Mouse (Mus musculus): ENCODE results near the gene Fcho1. TPM values are rescaled to one million over a fixed set of nuclear protein-coding genes. Genes with fewer than 3 reads are reported as not detected.
A peak's percentile ranks its signal among the peaks of the same experiment; 100 is the strongest.
"Not testable (repeated sequence)": the region's sequence is repeated elsewhere in the genome, so short reads cannot be mapped to it uniquely, and the experiment has no call there.

Fcho1 gene
- total RNA-seq, 2 experiments from 2014 or later, result 0.50 to 3.2 TPM

- no peak for DNase-seq
Observed at GRCm38 (mm10) chr8:71718252-71718651, 7.3 kb downstream of the Fcho1 start.

DNA sequence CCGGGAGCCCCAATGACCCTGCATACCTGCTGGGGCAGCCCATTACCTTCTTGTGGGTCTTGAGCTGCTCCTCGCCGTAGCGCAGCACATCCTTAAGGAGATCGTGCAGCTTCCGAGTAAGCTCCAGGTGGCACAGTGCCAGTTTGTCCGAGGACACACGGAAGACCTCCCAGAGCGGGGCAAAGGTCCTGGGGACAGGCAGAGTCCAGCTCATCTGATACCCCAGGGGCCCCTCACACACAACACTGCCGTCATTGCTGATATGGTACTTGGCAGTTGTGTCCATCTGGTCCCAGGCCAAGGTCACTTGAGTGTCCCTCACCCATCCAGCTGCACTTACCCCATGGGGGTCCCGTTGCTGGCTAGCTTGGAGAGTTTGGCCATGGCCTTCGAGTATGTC lies 8.4 kb downstream of the Fcho1 start:
- DNase-seq, result no peak

GRCm38 (mm10) chr8:71716561-71717053 lies 8.9 kb downstream of the Fcho1 start:
- no peak for DNase-seq

- no peak for DNase-seq
Observed at GRCm38 (mm10) chr8:71715531-71715930, 10.0 kb downstream of the Fcho1 start.

- no peak for DNase-seq
Observed at GRCm38 (mm10) chr8:71711574-71711973, 13.9 kb downstream of the Fcho1 start.

DNA sequence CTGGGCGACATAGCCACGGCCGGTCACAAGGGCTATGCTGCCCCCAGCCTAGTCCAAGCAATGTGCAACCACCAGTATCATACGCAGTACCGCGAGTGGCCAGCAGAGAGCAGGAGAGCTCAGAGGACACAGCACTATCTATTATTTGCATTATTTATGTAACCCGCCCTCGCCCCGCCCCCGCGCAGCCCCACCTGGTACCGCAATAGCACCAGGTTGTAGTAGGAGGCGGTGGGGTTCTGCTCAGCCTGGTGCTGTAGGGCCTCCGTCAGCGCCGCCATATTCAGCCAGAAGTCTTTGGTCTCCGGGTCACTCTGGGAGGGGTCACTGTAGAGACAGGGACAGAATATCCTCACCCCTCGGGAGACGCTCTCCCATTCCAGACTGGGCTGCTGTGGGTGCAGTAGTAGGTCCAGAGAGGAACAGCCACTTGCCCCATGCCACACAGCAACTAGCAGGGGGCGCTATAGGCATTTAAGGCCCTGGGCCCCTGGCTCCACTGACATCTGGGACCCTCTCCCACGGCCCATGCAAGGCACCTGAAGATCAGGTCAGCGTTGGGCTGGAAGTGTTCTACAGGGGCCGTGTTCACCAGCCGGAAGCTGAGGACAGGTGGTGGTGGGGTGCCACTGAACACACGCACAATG lies 15.6 kb downstream of the Fcho1 start:
- DNase-seq, result peak; percentile 80 to 84

GRCm38 (mm10) chr8:71709134-71709799 lies 16.2 kb downstream of the Fcho1 start:
- no peak for DNase-seq

GRCm38 (mm10) chr8:71707874-71708273 lies 17.6 kb downstream of the Fcho1 start:
- DNase-seq, result peak; percentile 53 to 65

- DNase-seq, result not testable (repeated sequence)
Observed at GRCm38 (mm10) chr8:71703400-71703799, 22.1 kb downstream of the Fcho1 start.

DNA sequence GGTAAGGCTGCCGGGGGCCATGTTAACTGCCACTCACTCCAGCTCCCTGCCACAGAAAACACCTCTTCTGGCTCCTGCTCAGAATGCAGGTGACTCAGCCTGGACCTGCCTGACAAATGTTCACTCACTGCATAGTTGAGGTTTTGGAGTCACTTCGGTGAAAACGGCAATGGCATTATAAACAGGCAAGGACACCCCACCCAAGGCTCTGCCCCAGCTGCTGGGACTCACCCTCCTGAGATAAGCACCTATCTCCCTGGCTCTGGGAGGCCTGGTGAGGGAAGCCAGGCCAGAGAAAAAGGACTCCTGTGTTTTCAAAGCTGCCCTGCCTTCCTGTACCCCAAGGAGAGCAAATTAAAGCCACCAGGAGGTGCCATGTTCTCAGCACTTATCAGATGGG lies 22.6 kb downstream of the Fcho1 start:
- no peak for DNase-seq

DNA sequence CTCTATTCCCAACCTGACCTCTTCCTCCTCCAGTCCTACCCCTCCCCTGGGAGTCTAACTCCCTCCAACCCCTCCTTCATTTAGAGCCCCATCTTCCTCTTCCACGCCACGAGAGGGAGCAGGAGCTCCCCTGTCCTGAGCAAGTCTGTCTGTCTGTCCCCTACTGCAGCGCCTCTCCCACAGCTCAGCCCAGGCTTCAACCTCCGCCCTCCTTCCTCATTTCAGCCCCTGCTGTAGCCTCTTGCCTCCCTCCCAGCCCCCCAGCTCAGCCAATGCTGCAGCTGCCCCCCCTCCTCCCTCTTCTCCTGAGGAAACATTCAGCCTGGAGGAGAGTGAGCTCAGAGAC lies 23.5 kb downstream of the Fcho1 start:
- no peak for DNase-seq

- no peak for DNase-seq
Observed at GRCm38 (mm10) chr8:71701414-71702086, 24.0 kb downstream of the Fcho1 start, which contains the start of gene B3gnt3. Gene B3gnt3 (minus strand): TSS chr8:71701789.

DNA sequence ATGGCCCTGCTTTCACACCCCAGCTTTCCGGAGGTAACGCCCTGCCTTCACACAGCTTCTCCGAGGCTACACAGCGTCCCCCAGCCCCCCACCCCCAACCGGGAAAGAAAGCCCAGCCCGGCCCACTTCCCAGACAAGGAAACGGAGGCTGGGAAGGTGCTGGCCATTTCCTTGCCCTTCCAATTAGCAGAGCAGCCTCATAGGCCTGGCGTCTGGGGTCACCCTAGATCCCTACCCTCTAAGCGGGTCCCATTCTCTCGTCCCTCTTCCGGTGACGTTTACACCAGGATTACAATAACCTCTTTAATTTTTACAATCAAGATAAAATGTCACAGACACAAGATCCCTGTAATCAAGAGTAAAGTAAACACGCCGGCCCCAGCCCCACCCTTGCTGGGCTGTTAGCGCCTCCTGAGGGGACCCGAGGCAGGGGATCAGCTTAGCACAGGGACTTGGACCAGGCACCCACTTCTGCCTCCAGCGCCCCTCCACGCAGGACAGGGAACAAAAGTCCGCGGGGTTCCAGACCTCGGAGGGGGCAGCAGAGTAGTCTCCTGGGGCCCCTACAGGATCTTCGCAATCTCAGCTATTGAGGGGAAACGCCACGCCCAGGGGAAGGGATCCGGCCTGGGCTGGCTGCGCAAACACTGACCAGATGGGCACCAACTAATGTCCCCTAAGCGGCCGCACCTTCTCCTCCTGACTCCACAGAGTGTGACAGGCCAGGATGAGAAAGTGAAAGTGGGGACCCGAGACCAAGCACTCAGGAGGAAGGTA lies 24.8 kb downstream of the Fcho1 start:
- DNase-seq, result peak in 1 of 2 experiments; percentile 52

DNA sequence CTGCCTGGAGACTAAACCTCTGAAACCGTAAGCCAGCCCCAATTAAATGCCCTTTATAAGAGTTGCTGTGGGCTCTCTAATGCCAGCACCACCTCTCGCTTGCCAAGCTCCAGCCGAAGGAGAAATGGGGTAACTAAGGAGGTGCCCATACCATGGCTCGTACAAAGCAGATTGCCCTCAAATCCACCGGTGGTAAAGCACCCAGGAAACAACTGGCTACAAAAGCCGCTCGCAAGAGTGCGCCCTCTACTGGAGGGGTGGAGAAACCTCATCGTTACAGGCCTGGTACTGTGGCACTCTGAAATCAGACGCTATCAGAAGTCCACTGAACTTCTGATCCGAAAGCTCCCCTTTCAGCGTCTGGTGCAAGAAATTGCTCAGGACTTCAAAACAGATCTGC lies 30.1 kb downstream of the Fcho1 start:
- not testable (repeated sequence) for DNase-seq

DNA sequence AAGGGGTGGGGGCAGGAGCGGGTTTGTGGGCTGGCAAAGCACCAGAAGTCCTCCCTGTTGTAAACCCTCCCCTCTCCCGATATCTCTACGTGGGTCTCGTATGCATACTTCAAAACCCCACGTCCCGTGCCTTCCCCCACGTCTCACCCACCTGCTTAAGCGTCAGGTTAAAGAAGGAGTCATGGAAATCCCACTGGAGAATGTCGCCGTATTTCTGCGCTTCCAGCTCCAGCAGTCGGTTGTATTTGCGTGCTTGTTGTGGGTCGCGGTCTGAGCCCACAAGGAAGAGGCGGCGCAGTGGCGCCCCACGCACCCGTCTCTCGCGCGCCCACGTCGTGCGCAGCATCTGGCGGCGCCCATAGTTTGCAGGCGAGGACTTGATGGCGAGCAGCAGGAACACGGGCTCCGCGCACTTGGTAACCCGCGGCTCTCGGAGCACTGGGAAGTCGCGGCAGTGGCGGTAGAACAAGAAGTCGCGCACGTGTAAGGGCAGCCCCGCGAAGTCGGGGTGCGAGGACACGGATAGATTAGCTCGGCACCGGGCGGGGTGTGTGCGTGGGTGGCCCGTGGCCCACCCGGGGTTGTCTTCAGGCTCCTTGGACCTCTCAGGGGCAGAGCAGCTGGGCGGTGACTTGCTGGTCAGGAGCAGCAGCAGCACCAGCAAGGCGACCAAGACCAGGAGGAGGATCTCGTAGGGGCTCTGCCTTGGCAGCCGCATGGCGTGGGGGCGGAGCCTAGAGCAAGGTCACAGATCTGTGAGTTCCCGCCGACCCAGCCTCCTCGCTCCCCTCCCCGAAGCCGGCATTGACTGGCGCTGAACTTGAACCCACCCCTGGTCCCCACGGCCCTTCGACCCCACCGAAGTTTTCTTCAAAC lies 32.1 kb downstream of the Fcho1 start:
- DNase-seq, result no peak

DNA sequence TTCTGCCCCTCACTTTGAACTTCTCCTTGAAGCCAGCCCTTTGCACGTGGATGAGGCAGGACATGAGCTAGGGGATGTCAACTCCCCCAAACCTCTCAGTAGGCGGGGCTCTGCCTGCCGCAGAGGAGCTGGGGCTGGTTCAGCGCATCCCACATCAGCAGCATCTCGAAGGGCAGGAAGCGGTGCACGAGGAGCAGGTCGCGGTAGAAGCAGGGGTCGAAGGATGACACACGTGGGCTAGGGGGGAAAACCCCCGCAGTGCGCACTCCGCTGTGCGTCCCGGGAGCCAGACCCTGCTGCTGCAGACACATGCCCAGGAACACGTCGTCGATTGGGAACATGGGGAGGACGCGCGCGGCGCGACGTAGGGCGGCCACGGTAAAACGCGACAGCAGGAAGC lies 33.0 kb downstream of the Fcho1 start:
- no peak for DNase-seq

DNA sequence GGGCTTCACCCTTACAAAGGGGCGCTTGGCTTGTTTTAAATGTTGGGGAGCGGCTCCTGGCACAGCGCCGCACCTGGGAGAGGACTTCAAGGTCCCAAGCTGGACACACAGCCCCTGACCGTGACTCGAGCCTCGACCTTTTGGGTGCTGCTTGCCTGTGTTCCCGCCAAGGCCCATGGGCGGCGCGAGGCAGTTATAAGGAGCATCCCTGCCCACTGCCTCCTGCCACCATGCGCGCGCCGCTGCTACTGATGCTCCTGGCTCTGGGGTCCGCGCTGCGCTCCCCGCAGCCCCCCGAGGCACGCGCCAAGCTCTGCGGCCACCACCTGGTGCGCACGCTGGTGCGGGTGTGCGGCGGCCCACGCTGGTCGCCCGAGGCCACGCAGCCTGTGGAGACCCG lies 36.5 kb downstream of the Fcho1 start, which contains the start of gene Insl3:
Insl3 (plus strand) TSS at position 187 of the 400 bp plus-strand sequence.
- DNase-seq, result no peak

DNA sequence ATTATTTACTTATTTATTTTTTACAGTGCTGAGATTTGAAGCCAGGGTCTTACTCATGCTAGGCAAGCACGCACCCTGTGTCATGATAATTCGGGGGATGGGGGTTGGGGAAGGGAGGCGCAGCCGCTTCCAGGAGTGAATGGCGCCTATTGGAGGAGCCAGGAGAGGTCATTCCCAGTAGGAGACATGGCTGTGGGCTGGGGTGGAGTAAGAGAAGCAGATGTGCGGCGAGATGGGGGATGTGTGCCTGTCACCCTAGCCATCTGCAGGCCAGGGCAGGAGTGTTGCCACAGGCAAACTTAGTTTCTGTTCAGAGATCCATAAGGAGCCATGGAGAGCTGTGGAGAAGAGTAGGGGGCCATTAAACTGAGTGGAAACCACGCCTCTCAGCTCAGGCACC lies 37.9 kb downstream of the Fcho1 start:
- DNase-seq, result no peak

GRCm38 (mm10) chr8:71686143-71686734 lies 39.3 kb downstream of the Fcho1 start:
- DNase-seq, result peak in 1 of 2 experiments; percentile 39

DNA sequence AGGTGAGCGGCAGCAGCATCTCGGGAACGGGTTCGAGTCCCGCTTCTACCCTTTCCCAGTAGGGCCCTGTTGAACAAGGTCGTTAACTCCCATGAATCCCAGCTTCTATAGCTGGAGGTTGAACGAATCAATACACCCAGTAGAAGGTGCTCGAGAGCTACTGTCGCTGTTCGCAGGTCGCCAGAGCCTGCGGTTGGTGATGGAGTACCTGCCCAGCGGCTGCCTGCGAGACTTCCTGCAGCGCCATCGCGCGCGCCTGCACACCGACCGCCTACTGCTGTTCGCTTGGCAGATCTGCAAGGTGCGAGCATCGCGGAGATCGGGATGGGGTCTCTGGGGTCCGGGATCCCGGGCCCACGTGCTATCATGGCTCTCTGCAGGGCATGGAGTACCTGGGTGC lies 39.9 kb downstream of the Fcho1 start:
- no peak for DNase-seq

- no peak for DNase-seq
Observed at GRCm38 (mm10) chr8:71684701-71685100, 40.8 kb downstream of the Fcho1 start.

Measured in adrenal gland, postnatal 36 days (tissue).